Mouse (Mus musculus): ENCODE measurements around the gene Ciz1. TPM values are rescaled to one million over a fixed set of nuclear protein-coding genes. Genes with fewer than 3 reads are reported as not detected.

Ciz1 gene
- polyA plus RNA-seq, 1 experiment from 2014 or later = 41.1 TPM

- Histone ChIP-seq H3K9ac (replicated peaks; ENCODE audit: low read length) (no peak overlapping the region), H3K9me3 (replicated peaks; ENCODE audit: control insufficient read depth, low read length) (no peaks in the 10 kb centered on the region), H3K27me3 (ENCODE audit: control insufficient read depth, insufficient read depth, low read length) (no peaks in the 10 kb centered on the region), H3K4me1 (ENCODE audit: control insufficient read depth, insufficient read depth, low read length) (no peaks in the 10 kb centered on the region), H3K36me3 (replicated peaks; ENCODE audit: control insufficient read depth, insufficient read depth, low read depth, low read length) (peaks cover 5% of the 10 kb centered on the region), H3K27ac (replicated peaks; ENCODE audit: low read depth, low read length) (no peak overlapping the region), H3K4me3 (ENCODE audit: low read depth, low read length) (no peak overlapping the region), H3K4me2 (ENCODE audit: low read depth, low read length) (no peak overlapping the region)
- 77% methylated on average over 13 of the region's 13 CpGs for WGBS
- DNase-seq (ENCODE audit: low spot score) = no peak
- no peak for ATAC-seq (replicated peaks; ENCODE audit: insufficient number of reproducible peaks, low FRiP score, low TSS enrichment, low read depth)
Measured at GRCm38 (mm10) chr2:32340836-32341633, 11.1 kb upstream of the Ciz1 start.

- Histone ChIP-seq H3K27me3 (ENCODE audit: control insufficient read depth, insufficient read depth, low read length) (no peaks in the 10 kb centered on the region), H3K4me2 (ENCODE audit: low read depth, low read length) (no peak overlapping the region), H3K4me1 (ENCODE audit: control insufficient read depth, insufficient read depth, low read length) (no peaks in the 10 kb centered on the region), H3K4me3 (ENCODE audit: low read depth, low read length) (no peak overlapping the region), H3K36me3 (replicated peaks; ENCODE audit: control insufficient read depth, insufficient read depth, low read depth, low read length) (peaks cover 5% of the 10 kb centered on the region), H3K9ac (replicated peaks; ENCODE audit: low read length) (no peak overlapping the region), H3K9me3 (replicated peaks; ENCODE audit: control insufficient read depth, low read length) (no peaks in the 10 kb centered on the region), H3K27ac (replicated peaks; ENCODE audit: low read depth, low read length) (no peak overlapping the region)
- ATAC-seq (replicated peaks; ENCODE audit: insufficient number of reproducible peaks, low FRiP score, low TSS enrichment, low read depth) (no peak), DNase-seq (ENCODE audit: low spot score) (no peak)
- WGBS = 90% methylated on average over 4 of the region's 4 CpGs
Measured at GRCm38 (mm10) chr2:32341634-32341939, 10.5 kb upstream of the Ciz1 start.

GRCm38 (mm10) chr2:32342039-32342438, 10.1 kb upstream of the Ciz1 start:
- H3K36me3 ChIP-seq (replicated peaks; ENCODE audit: control insufficient read depth, insufficient read depth, low read depth, low read length) = peaks cover 5% of the 10 kb centered on the region
- H3K4me3 ChIP-seq (ENCODE audit: low read depth, low read length) = no peak overlapping the region

GRCm38 (mm10) chr2:32342539-32343350, 9.4 kb upstream of the Ciz1 start:
- Histone ChIP-seq H3K27me3 (ENCODE audit: control insufficient read depth, insufficient read depth, low read length) (no peaks in the 10 kb centered on the region), H3K36me3 (replicated peaks; ENCODE audit: control insufficient read depth, insufficient read depth, low read depth, low read length) (peaks cover 5% of the 10 kb centered on the region), H3K9ac (replicated peaks; ENCODE audit: low read length) (no peak overlapping the region), H3K4me3 (ENCODE audit: low read depth, low read length) (no peak overlapping the region), H3K9me3 (replicated peaks; ENCODE audit: control insufficient read depth, low read length) (no peaks in the 10 kb centered on the region), H3K27ac (replicated peaks; ENCODE audit: low read depth, low read length) (no peak overlapping the region), H3K4me2 (ENCODE audit: low read depth, low read length) (no peak overlapping the region), H3K4me1 (ENCODE audit: control insufficient read depth, insufficient read depth, low read length) (no peaks in the 10 kb centered on the region)
- ATAC-seq (replicated peaks; ENCODE audit: insufficient number of reproducible peaks, low FRiP score, low TSS enrichment, low read depth) (0 out of 2 replicates have a peak, but pooled peaks have one; percentile 16), DNase-seq (ENCODE audit: low spot score) (no peak)
- 77% methylated on average over 6 of the region's 6 CpGs for WGBS

More at GRCm38 (mm10) chr2:32342039-32342438, 10.1 kb upstream of the Ciz1 start:
- whole genome bisulfite sequencing = 85% methylated on average over 4 of the region's 4 CpGs
- no peak for DNase-seq (ENCODE audit: low spot score)
- H3K27ac ChIP-seq (replicated peaks; ENCODE audit: low read depth, low read length) = no peak overlapping the region
- no peak overlapping the region for H3K9ac ChIP-seq (replicated peaks; ENCODE audit: low read length)
- ATAC-seq (replicated peaks; ENCODE audit: insufficient number of reproducible peaks, low FRiP score, low TSS enrichment, low read depth) = no peak
- H3K4me1 ChIP-seq (ENCODE audit: control insufficient read depth, insufficient read depth, low read length) = no peaks in the 10 kb centered on the region
- H3K9me3 ChIP-seq (replicated peaks; ENCODE audit: control insufficient read depth, low read length) = no peaks in the 10 kb centered on the region
- no peaks in the 10 kb centered on the region for H3K27me3 ChIP-seq (ENCODE audit: control insufficient read depth, insufficient read depth, low read length)
- no peak overlapping the region for H3K4me2 ChIP-seq (ENCODE audit: low read depth, low read length)

- WGBS = 96% methylated on average over 2 of the region's 2 CpGs
Measured at GRCm38 (mm10) chr2:32343351-32343671, 8.8 kb upstream of the Ciz1 start.

GRCm38 (mm10) chr2:32344056-32344455, 8.1 kb upstream of the Ciz1 start:
- Histone ChIP-seq H3K9me3 (replicated peaks; ENCODE audit: control insufficient read depth, low read length) (no peaks in the 10 kb centered on the region), H3K27me3 (ENCODE audit: control insufficient read depth, insufficient read depth, low read length) (no peaks in the 10 kb centered on the region), H3K9ac (replicated peaks; ENCODE audit: low read length) (no peak overlapping the region), H3K4me2 (ENCODE audit: low read depth, low read length) (no peak overlapping the region), H3K27ac (replicated peaks; ENCODE audit: low read depth, low read length) (no peak overlapping the region), H3K36me3 (replicated peaks; ENCODE audit: control insufficient read depth, insufficient read depth, low read depth, low read length) (no peaks in the 10 kb centered on the region), H3K4me3 (ENCODE audit: low read depth, low read length) (no peak overlapping the region), H3K4me1 (ENCODE audit: control insufficient read depth, insufficient read depth, low read length) (no peaks in the 10 kb centered on the region)
- 77% methylated on average over 10 of the region's 10 CpGs for WGBS
- ATAC-seq (replicated peaks; ENCODE audit: insufficient number of reproducible peaks, low FRiP score, low TSS enrichment, low read depth) (no peak), DNase-seq (ENCODE audit: low spot score) (no peak)

More at GRCm38 (mm10) chr2:32343351-32343671, 8.8 kb upstream of the Ciz1 start:
- Histone ChIP-seq H3K9ac (replicated peaks; ENCODE audit: low read length) (no peak overlapping the region), H3K9me3 (replicated peaks; ENCODE audit: control insufficient read depth, low read length) (no peaks in the 10 kb centered on the region), H3K4me1 (ENCODE audit: control insufficient read depth, insufficient read depth, low read length) (no peaks in the 10 kb centered on the region), H3K27ac (replicated peaks; ENCODE audit: low read depth, low read length) (no peak overlapping the region), H3K4me2 (ENCODE audit: low read depth, low read length) (no peak overlapping the region), H3K36me3 (replicated peaks; ENCODE audit: control insufficient read depth, insufficient read depth, low read depth, low read length) (no peaks in the 10 kb centered on the region; the same call in 1 of the 2 replicates), H3K27me3 (ENCODE audit: control insufficient read depth, insufficient read depth, low read length) (no peaks in the 10 kb centered on the region), H3K4me3 (ENCODE audit: low read depth, low read length) (no peak overlapping the region)
- no peak for DNase-seq (ENCODE audit: low spot score)
- ATAC-seq (replicated peaks; ENCODE audit: insufficient number of reproducible peaks, low FRiP score, low TSS enrichment, low read depth) = no peak

GRCm38 (mm10) chr2:32344598-32345321, 7.4 kb upstream of the Ciz1 start:
- DNase-seq (ENCODE audit: low spot score) (no peak), ATAC-seq (replicated peaks; ENCODE audit: insufficient number of reproducible peaks, low FRiP score, low TSS enrichment, low read depth) (no peak)
- Histone ChIP-seq H3K4me3 (ENCODE audit: low read depth, low read length) (no peak overlapping the region), H3K27me3 (ENCODE audit: control insufficient read depth, insufficient read depth, low read length) (no peaks in the 10 kb centered on the region), H3K9me3 (replicated peaks; ENCODE audit: control insufficient read depth, low read length) (no peaks in the 10 kb centered on the region), H3K4me2 (ENCODE audit: low read depth, low read length) (no peak overlapping the region), H3K9ac (replicated peaks; ENCODE audit: low read length) (no peak overlapping the region), H3K36me3 (replicated peaks; ENCODE audit: control insufficient read depth, insufficient read depth, low read depth, low read length) (no peaks in the 10 kb centered on the region), H3K27ac (replicated peaks; ENCODE audit: low read depth, low read length) (no peak overlapping the region), H3K4me1 (ENCODE audit: control insufficient read depth, insufficient read depth, low read length) (no peaks in the 10 kb centered on the region)
- WGBS = 68% methylated on average over 14 of the region's 14 CpGs

All from embryonic facial prominence, embryonic 11.5 days (tissue).